Mouse (Mus musculus) CD4-positive, CD25-positive, alpha-beta regulatory T cell, adult 4 months (primary cell): Measurements from ENCODE around the gene Cldn4. TPM values are rescaled to one million over a fixed set of nuclear protein-coding genes. Genes with fewer than 3 reads are reported as not detected.
A peak's percentile ranks its signal among the peaks of the same experiment; 100 is the strongest.
"Not testable (repeated sequence)": the region's sequence is repeated elsewhere in the genome, so short reads cannot be mapped to it uniquely, and the experiment has no call there.

Experiments used
- ATAC-seq: one replicate; pipeline ENCODE4 v1.8.0; 2017
- polyA plus RNA-seq, 2 experiments: library from polyadenylated mRNA; unstranded; fragments of 100-300 nt; shearing (Covaris generic); gene quantifications; one replicate each; pipeline ENCODE4 v1.2.1; 2017

Gene Cldn4
- under 1 TPM in 1 of 2 experiments, not detected in 1; 0.40 TPM for polyA plus RNA-seq

DNA sequence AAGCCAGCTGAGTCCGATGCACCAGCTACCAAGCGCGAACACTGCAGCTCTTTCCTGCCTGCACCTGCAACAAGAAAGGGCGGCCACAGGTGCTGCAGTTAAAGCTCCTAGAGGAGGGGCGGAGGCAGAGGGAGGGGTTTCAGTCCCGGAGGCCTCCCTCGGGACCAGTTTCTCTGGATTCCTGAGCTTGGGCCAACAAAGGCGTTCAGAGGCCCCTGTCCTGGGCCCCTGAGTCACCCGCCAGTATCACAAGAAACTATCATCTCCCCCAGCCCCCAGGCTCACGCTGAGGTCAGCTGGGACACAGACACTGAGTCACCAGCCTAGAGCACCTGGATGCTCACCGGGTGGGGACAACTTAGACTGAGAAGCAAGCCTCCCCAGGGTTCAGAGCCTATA, at the start of gene Cldn4:
Gene Cldn4 (minus strand): TSS at position 78 of the 399 bp plus-strand sequence.
- ATAC-seq = no peak

DNA sequence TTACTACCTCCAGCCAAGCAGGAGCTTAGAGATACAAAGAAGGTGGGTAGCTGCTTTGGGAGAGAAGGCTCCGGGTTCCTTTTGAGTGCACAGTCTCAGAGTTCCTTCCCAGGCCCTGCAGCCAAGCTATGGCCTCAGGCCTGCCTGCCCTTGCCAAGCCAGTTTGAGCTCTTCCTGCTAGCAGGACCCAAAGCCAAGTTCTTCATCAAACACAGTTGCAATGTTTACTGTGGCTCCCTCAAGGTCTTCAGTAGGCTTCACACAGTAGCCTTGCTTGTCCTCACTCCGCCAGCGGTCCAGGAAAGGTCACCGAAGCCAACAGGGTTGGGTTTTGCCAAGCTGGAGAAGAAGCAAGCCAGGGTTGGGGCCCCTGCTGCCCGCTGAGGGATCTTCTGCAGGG, 45.8 kb upstream of the Cldn4 start:
- ATAC-seq = no peak

DNA sequence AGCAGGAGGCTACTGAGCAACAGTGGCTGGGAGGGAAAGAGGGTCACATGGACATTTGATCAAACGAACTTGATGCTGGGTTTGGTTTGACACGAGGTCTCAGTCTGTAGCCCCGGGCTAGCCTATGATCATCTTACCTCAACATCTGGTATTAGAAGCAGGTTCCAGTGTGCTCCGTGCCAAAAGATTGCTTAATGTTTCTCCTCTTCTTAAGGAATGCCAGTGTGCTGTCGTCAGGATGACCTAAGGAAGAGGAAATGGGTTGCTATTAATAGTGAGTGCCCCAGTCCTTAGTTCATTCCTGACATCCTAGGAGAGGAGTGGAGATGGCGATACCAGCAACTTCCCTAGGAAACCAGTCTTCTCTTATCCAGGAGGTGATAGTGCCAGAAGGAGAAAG, 43.0 kb upstream of the Cldn4 start:
- no peak for ATAC-seq

DNA sequence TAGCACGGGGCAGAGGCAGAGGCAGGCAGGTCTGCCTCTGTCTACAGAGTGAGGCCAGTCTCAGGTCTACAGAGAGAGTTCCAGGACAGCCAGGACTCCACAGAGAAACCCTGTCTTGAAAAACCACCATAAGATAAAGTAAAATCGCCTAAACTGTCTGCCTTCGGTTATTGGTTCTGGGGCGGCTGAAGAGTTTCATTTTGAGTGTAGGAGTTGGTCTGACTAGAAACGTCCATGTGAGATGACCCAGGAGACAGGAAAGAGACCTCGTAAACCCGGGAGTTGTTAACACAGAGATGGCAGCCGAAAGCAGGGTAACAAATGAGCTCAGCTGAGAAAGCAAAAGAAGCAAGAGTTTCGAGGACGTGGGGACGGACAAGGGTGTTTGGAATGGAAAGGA, 42.4 kb upstream of the Cldn4 start:
- ATAC-seq = no peak

DNA sequence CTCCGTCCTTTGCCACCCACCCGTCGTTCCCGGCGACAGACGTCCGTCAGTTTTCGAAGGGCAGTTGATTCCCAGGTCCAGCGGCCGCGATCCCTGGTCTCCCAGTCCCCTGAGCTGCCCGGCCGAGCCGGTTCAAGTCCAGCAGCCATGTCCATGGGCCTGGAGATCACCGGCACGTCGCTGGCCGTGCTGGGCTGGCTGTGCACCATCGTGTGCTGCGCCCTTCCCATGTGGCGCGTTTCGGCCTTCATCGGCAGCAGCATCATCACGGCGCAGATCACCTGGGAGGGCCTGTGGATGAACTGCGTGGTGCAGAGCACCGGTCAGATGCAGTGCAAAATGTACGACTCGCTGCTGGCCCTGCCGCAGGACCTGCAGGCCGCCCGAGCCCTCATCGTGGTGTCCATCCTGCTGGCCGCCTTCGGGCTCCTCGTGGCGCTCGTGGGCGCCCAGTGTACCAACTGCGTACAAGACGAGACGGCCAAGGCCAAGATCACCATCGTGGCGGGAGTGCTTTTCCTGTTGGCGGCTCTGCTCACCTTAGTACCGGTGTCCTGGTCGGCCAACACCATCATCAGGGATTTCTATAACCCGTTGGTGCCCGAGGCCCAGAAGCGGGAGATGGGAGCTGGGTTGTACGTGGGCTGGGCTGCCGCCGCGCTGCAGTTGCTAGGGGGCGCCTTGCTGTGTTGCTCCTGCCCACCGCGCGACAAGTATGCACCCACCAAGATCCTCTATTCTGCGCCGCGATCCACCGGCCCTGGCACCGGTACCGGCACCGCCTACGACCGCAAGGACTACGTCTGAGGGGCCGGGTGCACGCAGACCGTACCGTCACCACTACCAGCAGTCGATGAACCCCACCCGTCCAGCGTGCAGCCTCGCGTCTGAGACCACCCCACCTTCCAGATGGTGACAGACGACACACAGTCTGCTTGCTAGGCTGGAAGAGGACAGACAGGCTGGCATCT, 39.8 kb upstream of the Cldn4 start:
- ATAC-seq = no peak

DNA sequence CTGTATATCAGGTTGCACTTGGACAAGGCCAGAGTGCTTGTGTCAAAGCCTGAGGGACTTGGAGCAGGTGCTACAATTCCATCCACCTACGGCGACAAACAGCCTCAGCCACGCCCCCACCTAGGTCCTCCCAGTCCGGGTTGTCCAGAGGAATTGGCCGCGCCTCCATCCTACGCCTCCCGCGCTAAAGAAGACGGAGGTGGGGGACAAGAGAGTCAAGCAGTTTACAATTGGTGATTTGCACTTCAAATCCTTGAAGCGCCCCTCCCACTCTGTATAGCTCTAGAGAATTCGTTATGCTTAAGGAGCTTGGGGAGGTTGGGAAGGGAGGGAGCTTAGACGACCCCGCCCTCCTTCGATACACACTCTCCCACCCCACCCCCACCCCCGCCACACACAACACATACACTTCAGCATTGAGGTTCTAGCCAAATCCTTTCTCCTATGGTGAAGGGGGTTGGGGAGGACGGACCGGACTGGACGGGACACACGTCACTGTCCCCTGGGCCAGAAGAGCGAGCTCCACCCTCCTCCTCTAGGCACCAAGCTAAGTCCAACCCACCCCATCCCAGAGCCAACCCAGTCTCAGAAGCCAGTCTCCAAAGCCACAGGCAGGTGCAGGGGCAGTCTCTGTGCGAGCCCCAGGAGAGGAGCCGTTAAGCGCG, 39.0 kb upstream of the Cldn4 start, which contains the start of gene Cldn3:
Gene Cldn3 (plus strand): TSS at position 582 of the 665 bp plus-strand sequence.
- no peak for ATAC-seq

DNA sequence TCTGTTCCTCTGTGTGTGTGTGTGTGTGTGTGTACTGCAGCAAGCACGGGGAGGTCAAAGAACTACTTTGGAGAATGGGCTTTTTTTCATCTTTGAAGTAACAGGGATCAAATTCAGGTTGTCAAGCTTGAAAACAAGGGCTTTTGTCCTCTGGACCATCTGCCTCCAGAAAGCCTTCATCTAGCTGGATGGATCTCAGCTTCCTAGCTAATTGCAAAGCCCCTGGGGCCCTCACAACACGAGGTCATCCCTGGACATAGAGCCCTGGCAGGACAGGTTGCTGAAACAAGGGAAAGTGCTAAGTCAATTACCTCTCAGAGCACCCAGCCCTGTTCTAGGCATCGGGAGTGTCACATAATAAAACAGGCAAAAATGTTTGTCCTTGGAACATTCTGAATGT, 37.0 kb upstream of the Cldn4 start:
- no peak for ATAC-seq

DNA sequence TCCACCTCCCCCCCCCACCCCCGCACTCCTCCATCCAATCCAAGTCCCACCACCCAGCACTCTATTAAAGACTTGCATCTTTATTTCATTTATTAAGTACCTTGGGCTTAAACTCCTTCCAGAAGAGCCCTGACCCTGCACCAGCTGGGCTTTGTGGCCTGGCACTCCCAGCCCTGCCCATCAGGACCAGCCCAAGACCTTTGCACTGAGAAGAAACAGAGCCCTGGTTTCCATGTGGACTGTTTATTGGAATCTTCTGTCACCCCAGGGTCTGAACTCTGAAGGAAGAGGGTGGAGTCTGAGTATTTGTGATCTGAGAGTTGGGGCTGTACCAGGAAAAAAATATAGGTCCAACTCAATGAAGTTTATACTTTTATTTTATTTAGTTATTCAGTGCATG, 36.4 kb upstream of the Cldn4 start:
- ATAC-seq = no peak

DNA sequence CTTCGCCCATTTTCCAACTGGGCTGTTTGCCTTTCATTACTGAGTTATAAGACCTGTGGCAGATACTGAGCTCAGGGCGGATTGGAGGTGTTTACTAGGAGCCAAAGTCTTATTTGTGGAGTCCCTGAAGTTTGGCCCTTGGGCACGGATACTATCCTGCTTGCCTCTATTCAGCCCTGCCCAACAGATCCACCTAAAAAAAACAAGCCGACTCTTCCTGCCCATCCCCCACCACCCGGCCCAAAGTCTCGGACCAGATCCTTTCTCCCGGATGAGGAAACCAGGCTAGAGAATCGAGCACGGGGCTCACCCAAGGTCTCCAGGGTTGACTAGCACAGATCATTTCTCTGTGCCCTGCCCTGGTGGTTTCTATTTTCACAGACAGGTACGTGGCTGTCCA, 34.4 kb upstream of the Cldn4 start:
- ATAC-seq = no peak

DNA sequence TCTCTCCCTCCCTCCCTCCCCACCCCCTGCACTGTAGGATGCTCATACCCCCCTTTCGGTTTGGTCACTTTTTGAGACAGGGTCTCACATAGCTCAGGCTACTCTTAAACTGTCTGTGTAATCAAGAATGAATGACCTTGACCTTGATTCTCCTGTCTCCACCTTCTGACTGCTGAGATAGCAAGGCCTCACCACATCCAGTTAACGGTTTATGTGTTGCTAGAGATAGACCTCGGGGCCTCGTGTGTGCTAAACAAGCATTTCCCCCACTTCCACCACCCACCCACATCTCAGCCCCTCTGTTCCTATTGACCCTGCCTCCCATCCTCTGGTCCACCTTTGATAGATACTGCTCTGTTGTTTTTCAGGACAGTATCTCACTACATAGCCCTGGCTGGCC, 31.1 kb upstream of the Cldn4 start:
- no peak for ATAC-seq

DNA sequence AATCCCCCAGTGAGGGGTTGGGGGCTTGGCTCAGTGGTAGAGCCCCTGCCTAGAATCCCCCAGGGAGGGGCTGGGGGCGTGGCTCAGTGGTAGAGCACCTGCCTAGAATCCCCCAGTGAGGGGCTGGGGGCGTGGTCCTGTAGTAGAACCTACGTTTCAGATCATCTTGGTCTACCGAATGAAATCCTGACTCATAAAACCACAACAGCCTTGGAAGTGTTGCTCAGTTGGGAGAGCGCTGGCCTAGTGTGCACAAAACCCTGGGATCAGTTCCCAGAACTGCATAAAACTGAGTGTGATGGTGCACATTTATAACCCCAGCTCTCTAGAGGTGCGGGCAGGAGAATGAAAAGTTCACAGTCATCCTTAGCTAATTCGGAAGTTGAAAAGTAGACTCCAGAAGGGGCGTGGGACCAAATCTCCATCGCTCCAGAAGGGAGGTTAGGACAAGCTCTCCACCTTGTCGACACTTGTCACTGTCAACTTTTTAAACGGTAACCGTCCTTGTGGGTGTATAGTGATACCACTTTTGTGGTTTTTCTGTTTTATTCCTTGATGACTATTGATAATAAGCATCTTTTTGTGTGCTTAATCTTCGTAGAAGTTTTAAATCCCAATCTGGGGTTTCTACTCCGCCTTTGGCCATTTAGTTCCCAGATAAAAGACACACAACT, 30.0 kb upstream of the Cldn4 start:
- no peak for ATAC-seq

DNA sequence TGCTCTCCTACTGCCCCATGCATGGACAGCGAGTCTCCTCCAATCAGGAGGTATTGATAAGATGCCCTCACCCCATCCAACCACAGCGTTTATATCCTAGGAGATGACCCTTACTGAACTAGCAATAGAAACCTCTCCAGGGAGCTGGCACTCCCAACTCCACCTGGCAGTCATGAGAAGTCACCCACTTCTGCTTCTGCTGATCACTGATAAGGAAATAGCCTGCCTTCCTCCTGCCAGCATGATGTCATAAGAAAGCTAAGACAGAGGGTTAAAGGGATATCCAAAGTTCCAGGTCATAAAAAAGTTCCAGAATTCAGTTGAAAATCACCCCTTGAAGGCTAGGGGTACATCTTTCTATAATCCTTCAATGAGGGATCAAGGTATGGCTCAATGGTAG, 29.4 kb upstream of the Cldn4 start:
- no peak for ATAC-seq

DNA sequence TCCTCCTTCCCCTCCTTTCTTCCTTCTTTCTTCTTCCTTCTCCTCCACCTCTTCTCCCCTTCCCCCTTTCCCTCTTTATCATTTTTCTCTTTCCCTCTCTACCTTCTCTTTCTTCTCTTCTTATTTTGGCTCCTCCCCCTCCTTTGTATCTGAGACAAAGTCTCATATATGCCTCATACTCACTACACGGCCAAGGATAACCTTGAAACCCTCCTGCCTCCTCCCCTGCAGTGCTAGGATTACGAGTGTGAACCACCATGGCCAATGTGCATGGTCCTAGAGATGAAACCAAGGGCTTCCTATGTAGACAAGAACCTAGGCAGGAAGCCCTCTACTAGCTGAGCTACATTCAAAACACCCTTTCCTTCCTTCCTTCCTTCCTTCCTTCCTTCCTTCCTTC, 28.2 kb upstream of the Cldn4 start:
- no peak for ATAC-seq

DNA sequence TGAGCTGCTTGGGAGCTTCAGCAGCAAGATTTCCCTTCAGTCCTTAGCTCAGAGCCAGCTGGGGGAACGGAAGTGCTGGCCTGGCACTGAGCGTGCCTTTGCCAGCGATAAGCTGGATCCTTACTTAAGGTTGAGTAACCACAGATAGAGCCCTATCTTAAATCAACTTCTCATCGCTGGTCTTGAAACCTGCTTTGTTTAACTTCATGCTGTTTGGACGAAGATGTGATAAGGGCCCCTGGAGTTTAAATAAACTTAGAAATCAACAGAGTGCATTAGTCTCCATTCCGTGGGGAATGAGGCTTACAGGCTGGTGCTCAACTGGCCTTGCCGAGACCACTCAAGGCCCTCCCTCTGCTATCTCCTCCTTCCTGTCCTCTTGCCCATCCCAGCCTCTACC, 27.6 kb upstream of the Cldn4 start:
- ATAC-seq = no peak

DNA sequence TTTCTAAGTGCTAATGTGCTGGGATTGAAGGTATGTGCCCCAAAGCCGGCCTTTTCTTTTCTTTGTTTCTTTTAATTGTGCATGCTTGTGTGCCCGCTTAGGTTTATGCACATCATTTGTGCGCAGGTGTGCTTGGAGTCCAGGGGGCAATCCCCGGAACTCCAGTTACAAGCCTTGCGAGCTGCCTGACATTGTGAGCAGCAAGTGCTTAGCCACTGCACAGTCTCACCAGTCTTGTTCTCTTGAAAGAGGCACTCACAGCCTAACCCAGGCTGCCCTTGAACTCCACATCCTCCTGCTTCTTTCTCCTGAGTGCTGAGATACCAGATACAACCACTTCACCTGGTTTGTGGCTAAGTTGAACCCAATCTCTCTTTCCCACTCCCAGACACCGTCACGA, 26.8 kb upstream of the Cldn4 start:
- ATAC-seq = no peak

DNA sequence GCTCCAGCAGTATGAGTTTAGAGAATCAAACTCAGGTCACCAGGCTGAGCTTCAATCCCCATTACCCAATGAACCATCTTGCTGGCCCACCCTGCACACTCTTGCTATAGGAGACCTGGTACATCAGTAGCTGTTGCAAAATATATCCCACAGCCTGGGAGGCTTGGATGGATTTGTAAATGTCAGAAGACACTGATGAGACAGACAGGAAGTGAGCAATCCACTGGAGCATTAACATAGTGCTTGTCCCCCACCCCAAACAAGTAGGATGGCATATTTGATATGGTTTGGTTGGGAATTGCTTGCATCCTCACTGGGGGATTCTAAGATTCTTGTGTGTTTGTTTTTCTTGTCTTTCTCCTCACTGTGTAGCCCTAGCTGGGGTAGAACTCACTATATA, 26.3 kb upstream of the Cldn4 start:
- no peak for ATAC-seq

DNA sequence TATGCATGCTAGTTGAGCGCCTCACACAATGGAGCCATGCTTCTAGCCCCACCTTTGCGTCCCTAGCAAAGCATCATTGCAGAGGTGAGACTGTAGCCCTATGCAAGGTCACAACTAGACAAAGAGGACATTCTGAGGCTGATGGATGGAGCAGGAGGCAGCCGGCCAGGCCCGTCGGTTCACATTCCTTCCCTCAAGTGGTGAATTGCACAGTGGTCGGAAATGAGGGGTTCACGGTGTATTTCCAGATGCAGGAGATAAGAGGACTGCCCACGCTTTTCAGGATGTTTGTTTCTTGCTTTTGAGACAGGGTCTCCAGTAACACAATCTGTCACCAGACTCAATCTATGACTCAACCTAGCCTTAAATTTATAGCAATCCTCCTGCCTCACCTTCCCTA, 23.9 kb upstream of the Cldn4 start:
- ATAC-seq = no peak

DNA sequence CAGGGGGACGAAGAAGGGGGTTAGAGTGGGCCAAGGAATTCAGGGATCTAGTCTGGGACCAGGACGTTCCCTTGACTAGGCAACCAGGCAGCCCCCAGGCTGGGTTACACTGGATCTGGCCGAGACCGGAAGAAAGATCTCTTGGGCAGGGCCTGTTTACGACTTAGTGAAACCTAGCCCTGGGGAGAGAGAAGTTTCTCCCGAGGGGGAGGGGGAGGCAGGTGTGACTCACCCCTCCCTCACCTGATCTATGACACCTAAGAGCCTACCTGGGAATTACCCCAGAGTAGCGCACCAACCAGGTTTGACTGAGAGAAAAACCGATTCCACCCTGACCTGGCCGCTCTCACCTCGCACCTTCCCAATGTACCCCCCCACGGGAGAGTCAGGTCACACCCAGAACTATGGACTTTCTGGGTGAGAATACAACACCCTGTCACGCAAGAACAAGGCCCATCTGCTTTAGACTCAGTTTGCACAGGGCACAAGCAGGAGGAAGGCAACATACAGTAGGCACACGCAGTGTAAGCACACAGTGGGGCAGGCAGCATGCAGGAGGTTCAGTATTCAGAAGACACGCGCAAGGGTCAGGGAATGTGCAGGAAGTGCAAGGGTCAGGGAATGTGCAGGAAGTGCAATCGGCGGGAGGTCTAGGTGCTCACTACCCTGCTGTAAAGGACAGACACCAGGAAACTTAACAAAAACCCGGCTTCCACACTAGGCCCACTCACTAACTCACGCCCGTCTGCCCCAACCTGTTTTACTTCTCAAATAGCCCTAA, 20.6 kb upstream of the Cldn4 start:
- no peak for ATAC-seq

DNA sequence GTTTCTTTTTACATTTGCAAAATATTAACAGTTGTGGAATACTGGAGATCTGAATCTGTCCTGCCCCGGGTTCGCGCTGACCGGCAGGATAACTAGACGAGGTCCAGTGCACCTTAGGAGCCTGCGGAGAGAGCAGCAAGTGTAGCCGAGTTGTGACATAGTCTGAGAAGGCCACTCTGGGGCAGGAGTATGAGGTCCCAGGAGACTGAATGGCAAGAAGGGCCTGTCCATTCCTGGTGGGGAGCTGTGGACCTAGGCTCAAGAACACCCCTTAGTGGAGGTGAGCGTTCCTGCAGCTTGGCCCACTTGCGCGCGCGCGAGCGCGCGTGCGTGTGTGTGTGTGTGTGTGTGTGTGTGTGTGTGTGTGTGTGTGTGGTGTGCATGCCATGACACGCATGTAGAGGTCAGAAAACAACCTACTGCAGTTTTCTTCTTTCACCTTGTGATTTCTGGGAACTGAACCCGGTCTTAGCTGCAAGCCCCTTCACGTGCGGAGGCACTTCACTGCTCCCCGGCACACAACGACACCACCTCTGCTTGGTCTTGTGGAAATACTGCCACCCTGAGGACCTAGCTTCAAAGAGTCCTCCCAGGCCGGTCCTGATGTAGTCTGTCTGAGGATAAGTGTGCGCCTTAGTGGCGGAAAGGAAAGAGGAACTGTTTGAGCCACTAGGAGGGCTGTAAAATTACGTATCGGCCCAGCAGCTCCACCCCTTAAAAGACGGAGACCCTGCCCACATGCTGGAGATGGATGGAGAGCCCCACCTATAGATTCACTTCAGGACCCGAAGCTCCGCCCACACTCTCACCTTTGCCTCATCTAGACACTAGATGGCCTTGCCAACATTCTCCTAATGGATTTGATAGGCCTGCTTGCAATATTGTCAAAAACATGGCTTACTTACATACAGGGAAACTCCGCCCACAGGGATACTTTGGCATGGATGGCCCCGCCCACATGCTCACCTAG, 19.4 kb upstream of the Cldn4 start:
- peak; percentile 83 for ATAC-seq

DNA sequence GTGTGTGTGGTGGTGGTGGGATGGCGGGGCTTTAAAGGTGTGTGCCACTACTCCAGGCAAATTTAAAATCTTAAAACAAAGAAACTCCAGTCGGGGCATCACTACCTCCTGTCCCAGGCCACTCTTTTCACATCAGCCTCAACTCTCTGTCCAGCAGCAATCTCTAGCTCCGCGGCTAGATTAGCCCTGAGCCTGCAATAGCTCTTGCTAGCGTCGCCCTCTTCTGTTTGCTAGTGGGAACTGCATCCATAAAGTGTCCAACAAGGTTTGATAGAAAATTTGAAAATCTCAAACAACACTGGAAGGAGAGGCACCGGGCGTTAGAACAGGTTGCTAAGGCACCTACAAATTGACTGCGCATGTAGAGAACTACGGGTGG, 18.7 kb upstream of the Cldn4 start:
- peak; percentile 66 for ATAC-seq

DNA sequence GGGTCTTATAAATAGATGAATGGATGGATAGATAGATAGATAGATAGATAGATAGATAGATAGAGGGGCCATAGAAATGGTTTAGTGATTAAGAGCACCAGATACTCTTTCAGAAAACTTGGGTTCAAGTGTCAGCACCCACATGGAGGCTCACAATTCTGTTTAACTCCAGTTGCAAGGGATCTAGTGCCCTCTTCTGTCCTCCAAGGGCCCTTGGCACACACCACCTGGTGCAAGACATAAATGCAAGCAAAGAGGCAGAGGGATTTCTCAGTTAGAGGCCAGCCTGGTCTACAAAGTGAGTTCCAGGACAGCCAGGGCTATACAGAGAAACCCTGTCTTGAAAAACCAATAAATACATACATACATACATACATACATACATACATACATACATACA, 17.9 kb upstream of the Cldn4 start:
- ATAC-seq = not testable (repeated sequence)
